Mouse (Mus musculus) mesoderm, embryonic 11.5 days (tissue): Measurements from ENCODE around the gene Efcab3.
"Not testable (repeated sequence)": the region's sequence is repeated elsewhere in the genome, so short reads cannot be mapped to it uniquely, and the experiment has no call there.

Experiments used
- DNase-seq: peaks from one replicate; pipeline ENCODE4 v3.0.0-alpha.2; 2012; ENCODE audit warnings: low read depth, low spot score

Efcab3 gene

GRCm38 (mm10) chr11:105063292-105063691 is at the start of gene Efcab3:
Gene Efcab3 (plus strand): TSS chr11:105063592.
- DNase-seq, result no peak

- DNase-seq, result peak; percentile 17
Measured at GRCm38 (mm10) chr11:105021071-105021470, 42.3 kb upstream of the Efcab3 start.

- no peak for DNase-seq
Measured at GRCm38 (mm10) chr11:105028744-105029348, 34.5 kb upstream of the Efcab3 start.

- DNase-seq, result no peak
Measured at GRCm38 (mm10) chr11:105029525-105029924, 33.9 kb upstream of the Efcab3 start.

GRCm38 (mm10) chr11:105030229-105030628 is 33.2 kb upstream of the Efcab3 start:
- no peak for DNase-seq

GRCm38 (mm10) chr11:105031103-105031502 is 32.3 kb upstream of the Efcab3 start:
- DNase-seq, result no peak

- DNase-seq, result no peak
Measured at GRCm38 (mm10) chr11:105035081-105035480, 28.3 kb upstream of the Efcab3 start.

GRCm38 (mm10) chr11:105112448-105112847 is 49.1 kb downstream of the Efcab3 start:
- DNase-seq, result not testable (repeated sequence)

- DNase-seq, result no peak
Measured at GRCm38 (mm10) chr11:105117814-105118213, 54.4 kb downstream of the Efcab3 start.

- DNase-seq, result no peak
Measured at GRCm38 (mm10) chr11:105120551-105121061, 57.2 kb downstream of the Efcab3 start.

- not testable (repeated sequence) for DNase-seq
Measured at GRCm38 (mm10) chr11:105121792-105122191, 58.4 kb downstream of the Efcab3 start.

- peak; percentile 84 for DNase-seq
Measured at GRCm38 (mm10) chr11:105123986-105124385, 60.6 kb downstream of the Efcab3 start.

GRCm38 (mm10) chr11:105125735-105126519 is 62.5 kb downstream of the Efcab3 start, which contains the start of gene Mettl2:
Gene Mettl2 (plus strand): TSS chr11:105126425.
- peak; percentile 94 for DNase-seq

- DNase-seq, result no peak
Measured at GRCm38 (mm10) chr11:105126520-105127029, 63.2 kb downstream of the Efcab3 start.

- no peak for DNase-seq
Measured at GRCm38 (mm10) chr11:105135692-105136091, 72.3 kb downstream of the Efcab3 start.

- DNase-seq, result not testable (repeated sequence)
Measured at GRCm38 (mm10) chr11:105137255-105137654, 73.9 kb downstream of the Efcab3 start.

- not testable (repeated sequence) for DNase-seq
Measured at GRCm38 (mm10) chr11:105140512-105140911, 77.1 kb downstream of the Efcab3 start.

GRCm38 (mm10) chr11:105141115-105141514 is 77.7 kb downstream of the Efcab3 start:
- no peak for DNase-seq

GRCm38 (mm10) chr11:105143564-105143963 is 80.2 kb downstream of the Efcab3 start:
- DNase-seq, result no peak

- no peak for DNase-seq
Measured at GRCm38 (mm10) chr11:105144084-105144483, 80.7 kb downstream of the Efcab3 start.

GRCm38 (mm10) chr11:105144508-105145210 is 81.3 kb downstream of the Efcab3 start:
- no peak for DNase-seq

- DNase-seq, result no peak
Measured at GRCm38 (mm10) chr11:105145211-105145610, 81.8 kb downstream of the Efcab3 start.
